Mouse (Mus musculus) MEL (cell line): ENCODE measurements around the gene Crx. TPM values are rescaled to one million over a fixed set of nuclear protein-coding genes. Genes with fewer than 3 reads are reported as not detected.
A peak's percentile ranks its signal among the peaks of the same experiment; 100 is the strongest.

Source experiments
- DNase-seq: peaks from one replicate; pipeline ENCODE4 v3.0.0; 2011; ENCODE audit warnings: low read depth, low spot score
- H3K27ac ChIP-seq: 2 replicates; pipeline ENCODE4 v1.5.1; 2012; ENCODE audit warnings: low read depth, mild to moderate bottlenecking, control low read depth, low read length, moderate library complexity; ENCODE audit not compliant: control insufficient read depth
- H3K27me3 ChIP-seq, 2 experiments: fragments of 150-350 bp in 1 of 2; sonication (generic) in 1 of 2; 2 replicates each; pipeline ENCODE4 v1.6.1; 2012; ENCODE audit warnings: low read length in 2 of 2, mild to moderate bottlenecking in 2 of 2, improper control_type of control experiment in 1 of 2, moderate library complexity in 1 of 2; ENCODE audit not compliant: insufficient read depth in 2 of 2, control insufficient read depth in 1 of 2
- H3K36me3 ChIP-seq, 2 experiments: 2 replicates each; pipeline ENCODE4 v1.6.1; 2012 to 2014; ENCODE audit warnings: low read length in 2 of 2, improper control_type of control experiment in 1 of 2, inconsistent platforms in 1 of 2, mild to moderate bottlenecking in 1 of 2; ENCODE audit not compliant: insufficient read depth in 2 of 2, control insufficient read depth in 1 of 2
- H3K4me1 ChIP-seq, 2 experiments: fragments of 150-350 bp in 1 of 2; sonication (generic) in 1 of 2; 2 replicates each; pipeline ENCODE4 v1.6.1; 2012; ENCODE audit warnings: low read length in 2 of 2, improper control_type of control experiment in 1 of 2, mild to moderate bottlenecking in 1 of 2; ENCODE audit not compliant: insufficient read depth in 2 of 2, control insufficient read depth in 1 of 2
- H3K4me3 ChIP-seq, 2 experiments: fragments of 150-350 bp in 1 of 2; sonication (generic) in 1 of 2; 2 replicates each; pipeline ENCODE4 v1.5.1; 2012; ENCODE audit warnings: low read depth in 2 of 2, low read length in 2 of 2, mild to moderate bottlenecking in 2 of 2, moderate library complexity in 2 of 2, control low read depth in 1 of 2, improper control_type of control experiment in 1 of 2; ENCODE audit not compliant: control insufficient read depth in 1 of 2, insufficient read depth in 1 of 2
- H3K79me2 ChIP-seq: 2 replicates; pipeline ENCODE4 v1.6.1; 2012; ENCODE audit warnings: mild to moderate bottlenecking, low read length, moderate library complexity; ENCODE audit not compliant: control insufficient read depth, poor library complexity, insufficient read depth
- H3K9ac ChIP-seq: 2 replicates; pipeline ENCODE4 v1.6.1; 2012; ENCODE audit warnings: low read depth, mild to moderate bottlenecking, control low read depth, low read length, moderate library complexity; ENCODE audit not compliant: control insufficient read depth, poor library complexity, severe bottlenecking
- H3K9me3 ChIP-seq: fragments of 150-350 bp; sonication (generic); replicated peaks from 2 replicates; pipeline ENCODE4 v1.6.1; 2012; ENCODE audit warnings: mild to moderate bottlenecking, low read length, improper control_type of control experiment, moderate library complexity; ENCODE audit not compliant: insufficient read depth
- BHLHE40 ChIP-seq: IDR thresholded peaks from 2 replicates; pipeline ENCODE4 v1.6.1; 2012; ENCODE audit warnings: low read depth, mild to moderate bottlenecking, inconsistent platforms, low read length, improper control_type of control experiment, borderline replicate concordance
- CHD2 ChIP-seq: IDR thresholded peaks from 2 replicates; pipeline ENCODE4 v1.6.1; 2011; ENCODE audit warnings: low read length, improper control_type of control experiment
- CTCF ChIP-seq, 3 experiments: IDR thresholded peaks in 2 of 3; conservative IDR thresholded peaks in 1 of 3; 2 replicates each; pipeline ENCODE4 v1.5.1; 2011 to 2012; ENCODE audit warnings: low read length in 3 of 3, low read depth in 2 of 3, mild to moderate bottlenecking in 2 of 3, improper control_type of control experiment in 1 of 3, inconsistent platforms in 1 of 3, mixed read lengths in 1 of 3, moderate library complexity in 1 of 3; ENCODE audit not compliant: control insufficient read depth in 1 of 3, insufficient read depth in 1 of 3, poor library complexity in 1 of 3, severe bottlenecking in 1 of 3
- E2F4 ChIP-seq: IDR thresholded peaks from 2 replicates; pipeline ENCODE4 v1.6.1; 2011; ENCODE audit warnings: low read depth, low read length, improper control_type of control experiment, borderline replicate concordance
- JUND ChIP-seq: IDR thresholded peaks from 2 replicates; pipeline ENCODE4 v1.6.1; 2011; ENCODE audit warnings: low read depth, mild to moderate bottlenecking, improper control_type of control experiment, low read length
- MAFK ChIP-seq: IDR thresholded peaks from 2 replicates; pipeline ENCODE4 v1.6.1; 2011; ENCODE audit warnings: low read depth, mild to moderate bottlenecking, low read length, improper control_type of control experiment, borderline replicate concordance
- MAX ChIP-seq: IDR thresholded peaks from 2 replicates; pipeline ENCODE4 v1.6.1; 2011; ENCODE audit warnings: low read length, improper control_type of control experiment
- MAZ ChIP-seq: IDR thresholded peaks from 2 replicates; pipeline ENCODE4 v1.6.1; 2012; ENCODE audit warnings: low read depth, mild to moderate bottlenecking, inconsistent platforms, low read length, improper control_type of control experiment
- MXI1 ChIP-seq: IDR thresholded peaks from 2 replicates; pipeline ENCODE4 v1.6.1; 2011; ENCODE audit warnings: mild to moderate bottlenecking, low read depth, low read length, improper control_type of control experiment
- NELFE ChIP-seq: IDR thresholded peaks from 2 replicates; pipeline ENCODE4 v1.6.1; 2011; ENCODE audit warnings: low read depth, low read length, improper control_type of control experiment
- POLR2A ChIP-seq, 2 experiments: IDR thresholded peaks; 2 replicates each; pipeline ENCODE4 v1.6.1; 2011 to 2012; ENCODE audit warnings: low read length in 2 of 2, mild to moderate bottlenecking in 2 of 2, control low read depth in 1 of 2, improper control_type of control experiment in 1 of 2, low read depth in 1 of 2, moderate library complexity in 1 of 2; ENCODE audit not compliant: control insufficient read depth in 1 of 2, insufficient read depth in 1 of 2, poor library complexity in 1 of 2
- POLR2AphosphoS5 ChIP-seq: IDR thresholded peaks from 2 replicates; pipeline ENCODE4 v1.6.1; 2012; ENCODE audit warnings: low read depth, borderline replicate concordance, mild to moderate bottlenecking, inconsistent platforms, low read length, moderate library complexity, mixed read lengths
- RAD21 ChIP-seq: IDR thresholded peaks from 2 replicates; pipeline ENCODE4 v1.6.1; 2011; ENCODE audit warnings: mild to moderate bottlenecking, low read depth, low read length, improper control_type of control experiment
- RCOR1 ChIP-seq: IDR thresholded peaks from 2 replicates; pipeline ENCODE4 v1.6.1; 2012; ENCODE audit warnings: low read depth, mild to moderate bottlenecking, inconsistent platforms, low read length, improper control_type of control experiment
- SMC3 ChIP-seq: IDR thresholded peaks from 2 replicates; pipeline ENCODE4 v1.6.1; 2011; ENCODE audit warnings: low read depth, low read length, improper control_type of control experiment
- TAL1 ChIP-seq: IDR thresholded peaks from 2 replicates; pipeline ENCODE4 v1.6.1; 2012; ENCODE audit warnings: mild to moderate bottlenecking, inconsistent platforms, low read length, moderate library complexity, mixed read lengths
- TBP ChIP-seq: IDR thresholded peaks from 2 replicates; pipeline ENCODE4 v1.8.0; 2011; ENCODE audit warnings: low read depth, low read length, improper control_type of control experiment
- TCF12 ChIP-seq: IDR thresholded peaks from 2 replicates; pipeline ENCODE4 v1.6.1; 2014; ENCODE audit warnings: low read depth, mild to moderate bottlenecking, inconsistent platforms, low read length, improper control_type of control experiment, moderate library complexity
- USF1 ChIP-seq: IDR thresholded peaks from 2 replicates; pipeline ENCODE4 v1.6.1; 2014; ENCODE audit warnings: low read depth, mild to moderate bottlenecking, inconsistent platforms, low read length, improper control_type of control experiment, moderate library complexity
- USF2 ChIP-seq, 2 experiments: IDR thresholded peaks; 2 replicates each; pipeline ENCODE4 v1.6.1; 2011 to 2012; ENCODE audit warnings: improper control_type of control experiment in 2 of 2, low read length in 2 of 2, borderline replicate concordance in 1 of 2, inconsistent platforms in 1 of 2, low read depth in 1 of 2, mild to moderate bottlenecking in 1 of 2; ENCODE audit not compliant: insufficient read depth in 1 of 2
- ZC3H11A ChIP-seq: IDR thresholded peaks from 2 replicates; pipeline ENCODE4 v1.6.1; 2012; ENCODE audit warnings: low read depth, mild to moderate bottlenecking, inconsistent platforms, low read length, improper control_type of control experiment
- ZKSCAN1 ChIP-seq: IDR thresholded peaks from 2 replicates; pipeline ENCODE4 v1.6.1; 2012; ENCODE audit warnings: low read depth, mild to moderate bottlenecking, inconsistent platforms, low read length, improper control_type of control experiment, moderate library complexity
- ZMIZ1 ChIP-seq: IDR thresholded peaks from 2 replicates; pipeline ENCODE4 v1.6.1; 2012; ENCODE audit warnings: low read depth, mild to moderate bottlenecking, inconsistent platforms, low read length, improper control_type of control experiment, moderate library complexity
- polyA plus RNA-seq, 2 experiments: library from polyadenylated mRNA; stranded (reverse) in 1 of 2; unstranded in 1 of 2; fragments of >175 nt in 1 of 2; fragments of >200 nt in 1 of 2; gene quantifications; 2 replicates each; pipeline versions ENCODE4 v1.2.1 to v1.2.4; 2012; ENCODE audit warnings: low replicate concordance in 2 of 2, low read depth in 1 of 2; ENCODE audit not compliant: insufficient read length in 2 of 2, insufficient read depth in 1 of 2, missing spikeins in 1 of 2
- total RNA-seq: library from RNA; depleted of rRNA; stranded (reverse); fragments of 300-350 nt; gene quantifications from 2 replicates; pipeline ENCODE4 v1.2.3, GENCODE M21; 2012

Crx gene
- total and polyA plus RNA-seq, 3 experiments, result not detected

DNA sequence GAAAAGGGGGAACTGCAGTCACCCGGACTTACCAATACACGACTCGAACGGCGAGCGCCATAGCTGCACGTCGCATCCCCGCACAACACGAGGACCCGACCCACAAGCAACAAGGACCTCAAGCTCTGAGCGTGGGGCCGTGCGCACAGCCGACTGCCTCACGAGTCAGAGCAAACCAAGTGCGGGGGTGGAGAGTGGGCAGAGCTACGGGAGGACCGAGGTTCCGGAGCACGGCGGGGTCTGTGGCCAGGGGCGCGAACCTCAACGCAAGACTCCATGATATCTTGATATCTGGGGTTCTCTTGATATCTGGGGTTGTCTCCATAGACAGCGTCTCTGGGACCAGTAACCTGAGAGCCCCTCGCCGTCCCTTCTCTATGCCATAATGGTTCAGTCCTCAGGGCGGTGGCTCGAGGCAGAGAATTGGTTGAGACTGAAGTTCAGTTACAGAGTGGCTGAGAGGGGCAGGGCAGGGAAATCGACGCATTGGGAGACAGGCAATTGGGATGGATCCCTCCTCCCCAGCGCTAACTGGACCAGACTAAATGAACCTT lies 42.5 kb upstream of the Crx start, which contains the start of gene Selenow (continued):
- peak; percentile 34 for TF ChIP-seq TCF12
- TF ChIP-seq TBP, result peak; percentile 89
- no peak for TF ChIP-seq ZC3H11A
- peak; percentile 81 for TF ChIP-seq MAX
- no peak for TF ChIP-seq MAFK
- TF ChIP-seq CTCF (IDR thresholded peaks at IDR 0.05 in 2 of 3, conservative IDR thresholded peaks at IDR 0.05 in 1 of 3; ENCODE audit: control insufficient read depth in 1 of 3, insufficient read depth in 1 of 3, low read depth in 2 of 3, low read length in 3 of 3, poor library complexity in 1 of 3, severe bottlenecking in 1 of 3), result no peak
- TF ChIP-seq NELFE, result peak; percentile 95
- TF ChIP-seq JUND, result no peak
- TF ChIP-seq USF2 (IDR thresholded peaks at IDR 0.05; ENCODE audit: borderline replicate concordance in 1 of 2, insufficient read depth in 1 of 2, low read depth in 1 of 2, low read length in 2 of 2), result no peak
- no peak for TF ChIP-seq CHD2
- TF ChIP-seq TAL1, result no peak
- TF ChIP-seq RCOR1, result no peak; the same call in 1 of the 2 replicates
- TF ChIP-seq ZMIZ1, result peak; percentile 88
- no peak for TF ChIP-seq ZKSCAN1
- no peak for TF ChIP-seq E2F4
- no peak for TF ChIP-seq POLR2AphosphoS5
- TF ChIP-seq, all 39 proteins: peak for 14

DNA sequence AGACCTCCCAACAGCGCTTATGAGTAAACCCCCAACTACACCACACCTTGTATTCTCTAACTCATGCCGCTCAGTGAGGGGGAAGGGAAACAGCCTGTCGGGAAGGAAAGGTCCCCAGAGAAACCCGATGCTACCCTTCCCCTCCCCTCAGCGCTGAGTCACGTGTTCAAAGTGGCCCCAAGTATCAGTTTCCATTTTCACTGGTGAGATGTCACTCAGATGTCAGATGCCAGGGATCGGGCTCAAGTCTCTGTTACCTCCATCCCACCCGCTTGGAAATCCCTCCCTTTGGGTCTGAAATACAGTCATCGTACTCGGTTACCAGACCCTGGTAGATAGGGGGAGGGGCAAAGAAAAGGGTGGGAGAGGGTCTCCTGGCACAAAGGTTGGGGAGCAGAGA lies 42.0 kb upstream of the Crx start:
- Histone ChIP-seq H3K4me3 (peak overlapping the region; percentile 80), H3K79me2 (peaks cover 23% of the 10 kb centered on the region), H3K27ac (peak overlapping the region; percentile 80)
- no peak for TF ChIP-seq RAD21
- TF ChIP-seq MAX, result peak; percentile 91
- TF ChIP-seq USF1, result peak; percentile 94
- TF ChIP-seq TCF12, result no peak; the same call in 1 of the 2 replicates
- TF ChIP-seq USF2 (IDR thresholded peaks at IDR 0.05; ENCODE audit: borderline replicate concordance in 1 of 2, insufficient read depth in 1 of 2, low read depth in 1 of 2, low read length in 2 of 2), result peak; percentile 32 to 70; a peak in 3 of 4 replicates
- no peak for TF ChIP-seq POLR2A (IDR thresholded peaks at IDR 0.05; ENCODE audit: control insufficient read depth in 1 of 2, insufficient read depth in 1 of 2, low read depth in 1 of 2, low read length in 2 of 2, poor library complexity in 1 of 2)
- peak; percentile 76 for TF ChIP-seq MAZ
- peak; percentile 74 for TF ChIP-seq BHLHE40
- TF ChIP-seq MXI1, result peak; percentile 92
- TF ChIP-seq SMC3, result 0 out of 2 replicates have a peak, but pooled peaks have one; percentile 4
- TF ChIP-seq POLR2AphosphoS5, result no peak
- 0 out of 2 replicates have a peak, but pooled peaks have one; percentile 22 for TF ChIP-seq ZMIZ1
- TF ChIP-seq RCOR1, result peak; percentile 10; the same call in 1 of the 2 replicates
- no peak for TF ChIP-seq MAFK
- TF ChIP-seq, all 39 proteins: peak for 9
- no peaks in the 10 kb centered on the region for H3K27me3 ChIP-seq
- H3K9me3 ChIP-seq, result no peaks in the 10 kb centered on the region
- H3K9ac ChIP-seq, result peak overlapping the region; percentile 94
- DNase-seq, result peak; percentile 79
- peaks cover 4 to 15% of the 10 kb centered on the region in 2 experiments; a peak in 3 of 4 replicates for H3K4me1 ChIP-seq
- H3K36me3 ChIP-seq, result peaks cover 0 to 11% of the 10 kb centered on the region in 2 experiments; a peak in 2 of 4 replicates
